Mouse (Mus musculus): ENCODE results near the gene Rps27l. TPM values are rescaled to one million over a fixed set of nuclear protein-coding genes. Genes with fewer than 3 reads are reported as not detected.

Gene Rps27l
- total RNA-seq, 2 experiments from 2014 or later: 36.8 to 37.3 TPM

GRCm38 (mm10) chr9:66919382-66919971 lies 26.4 kb upstream of the Rps27l start, which contains the start of gene Rab8b:
Gene Rab8b, minus strand, starts transcription at chr9:66919687.
- peak; percentile 95 to 96 for DNase-seq (ENCODE audit: low spot score in 2 of 2)
- intact Hi-C loops (cut with DNase I): no loop called here

- intact Hi-C loops (cut with DNase I): no loop called here
- DNase-seq (ENCODE audit: low spot score in 2 of 2): no peak
These were observed 25.9 kb upstream of the Rps27l start for GRCm38 (mm10) chr9:66919981-66920380.

GRCm38 (mm10) chr9:66920488-66921279 lies 25.2 kb upstream of the Rps27l start:
- intact Hi-C loops (cut with DNase I): no loop called here
- DNase-seq (ENCODE audit: low spot score in 2 of 2): no peak

GRCm38 (mm10) chr9:66922076-66922475 lies 23.8 kb upstream of the Rps27l start:
- no peak for DNase-seq (ENCODE audit: low spot score in 2 of 2)
- intact Hi-C loops (cut with DNase I): no loop called here

GRCm38 (mm10) chr9:66925853-66926252 lies 20.0 kb upstream of the Rps27l start:
- DNase-seq (ENCODE audit: low spot score in 2 of 2): no peak
- intact Hi-C loops (cut with DNase I): no loop called here

- DNase-seq (ENCODE audit: low spot score in 2 of 2): no peak
- intact Hi-C loops (cut with DNase I): no loop called here
These were observed 18.0 kb upstream of the Rps27l start for GRCm38 (mm10) chr9:66927696-66928402.

GRCm38 (mm10) chr9:66930351-66930750 lies 15.5 kb upstream of the Rps27l start:
- intact Hi-C loops (cut with DNase I): no loop called here
- no peak for DNase-seq (ENCODE audit: low spot score in 2 of 2)

- intact Hi-C loops (cut with DNase I): no loop called here
- DNase-seq (ENCODE audit: low spot score in 2 of 2): peak in 1 of 2 experiments; percentile 1
These were observed 11.7 kb upstream of the Rps27l start for GRCm38 (mm10) chr9:66933869-66934808.

GRCm38 (mm10) chr9:66937507-66937906 lies 8.4 kb upstream of the Rps27l start:
- peak in 1 of 2 experiments; percentile 4 for DNase-seq (ENCODE audit: low spot score in 2 of 2)
- intact Hi-C loops (cut with DNase I): loop anchor here (5.0 kb wide), 1 partner anchor 100 kb away; no protein-coding TSS in a partner anchor

- intact Hi-C loops (cut with DNase I): loop anchor here (5.0 kb wide), 1 partner anchor 102 kb away; no protein-coding TSS in a partner anchor
- no peak for DNase-seq (ENCODE audit: low spot score in 2 of 2)
These were observed 7.0 kb upstream of the Rps27l start for GRCm38 (mm10) chr9:66938836-66939235.

GRCm38 (mm10) chr9:66945161-66945560 lies 725 bp upstream of the Rps27l start:
- DNase-seq (ENCODE audit: low spot score in 2 of 2): peak in 1 of 2 experiments; percentile 0
- intact Hi-C loops (cut with DNase I): loop anchor here (10.0 kb wide), 1 partner anchor 430 kb away; the partner anchor contains the start of gene Fbxl22

- intact Hi-C loops (cut with DNase I): loop anchor here (10.0 kb wide), 1 partner anchor 434 kb away; the partner anchor contains the start of gene Fbxl22
- no peak for DNase-seq (ENCODE audit: low spot score in 2 of 2)
These were observed 2.6 kb downstream of the Rps27l start for GRCm38 (mm10) chr9:66948536-66948935.

- intact Hi-C loops (cut with DNase I): no loop called here
These were observed 6.4 kb downstream of the Rps27l start for GRCm38 (mm10) chr9:66952321-66952720.

GRCm38 (mm10) chr9:66952886-66953285 lies 7.0 kb downstream of the Rps27l start:
- intact Hi-C loops (cut with DNase I): no loop called here
- DNase-seq (ENCODE audit: low spot score in 2 of 2): no peak

More at GRCm38 (mm10) chr9:66952321-66952720, 6.4 kb downstream of the Rps27l start:
- DNase-seq (ENCODE audit: low spot score in 2 of 2): no peak

GRCm38 (mm10) chr9:66957451-66957850 lies 11.6 kb downstream of the Rps27l start:
- intact Hi-C loops (cut with DNase I): no loop called here

GRCm38 (mm10) chr9:66961478-66961877 lies 15.6 kb downstream of the Rps27l start:
- intact Hi-C loops (cut with DNase I): no loop called here
- no peak for DNase-seq (ENCODE audit: low spot score in 2 of 2)

More at GRCm38 (mm10) chr9:66957451-66957850, 11.6 kb downstream of the Rps27l start:
- no peak for DNase-seq (ENCODE audit: low spot score in 2 of 2)

GRCm38 (mm10) chr9:66967492-66967891 lies 21.6 kb downstream of the Rps27l start:
- no peak for DNase-seq (ENCODE audit: low spot score in 2 of 2)
- intact Hi-C loops (cut with DNase I): no loop called here

- no peak for DNase-seq (ENCODE audit: low spot score in 2 of 2)
- intact Hi-C loops (cut with DNase I): no loop called here
These were observed 25.2 kb downstream of the Rps27l start for GRCm38 (mm10) chr9:66971116-66971515.

GRCm38 (mm10) chr9:66974721-66975225 lies 28.9 kb downstream of the Rps27l start:
- peak in 1 of 2 experiments; percentile 44 for DNase-seq (ENCODE audit: low spot score in 2 of 2)
- intact Hi-C loops (cut with DNase I): no loop called here

All from left cerebral cortex, postnatal 36 days (tissue).